Mouse (Mus musculus) midbrain, embryonic 12.5 days (tissue): ENCODE measurements at regions not wholly inside any gene's neighbourhood (a gene's known extent, or its start where the extent isn't known, plus 50 kb on each side); places are given as distances from the start of the nearest gene placed in this dataset.

Source experiments
- ATAC-seq: fragments of 200-750 bp; cut with Nextera tagmentation; 2 replicates; pipeline ENCODE4 v1.8.0; 2017; ENCODE audit warnings: low read depth, moderate TSS enrichment, moderate library complexity; ENCODE audit not compliant: low FRiP score
- H3K27ac ChIP-seq: fragments of 300-500 bp; sonication (generic); replicated peaks from 2 replicates; pipeline ENCODE4 v1.5.1; 2016; ENCODE audit warnings: mild to moderate bottlenecking
- H3K27me3 ChIP-seq: fragments of 300-500 bp; sonication (generic); 2 replicates; pipeline ENCODE4 v1.6.1; 2016; ENCODE audit warnings: mild to moderate bottlenecking
- H3K36me3 ChIP-seq: fragments of 300-500 bp; sonication (generic); 2 replicates; pipeline ENCODE4 v1.6.1; 2016
- H3K4me1 ChIP-seq: fragments of 300-500 bp; sonication (generic); 2 replicates; pipeline ENCODE4 v1.6.1; 2016
- H3K4me2 ChIP-seq: fragments of 300-500 bp; sonication (generic); replicated peaks from 2 replicates; pipeline ENCODE4 v1.6.1; 2016; ENCODE audit warnings: mild to moderate bottlenecking, moderate library complexity
- H3K4me3 ChIP-seq: fragments of 300-500 bp; sonication (generic); 2 replicates; pipeline ENCODE4 v1.5.1; 2016; ENCODE audit warnings: mild to moderate bottlenecking
- H3K9ac ChIP-seq: fragments of 300-500 bp; sonication (generic); replicated peaks from 2 replicates; pipeline ENCODE4 v1.6.1; 2016; ENCODE audit warnings: mild to moderate bottlenecking, moderate library complexity
- H3K9me3 ChIP-seq: fragments of 300-500 bp; sonication (generic); 2 replicates; pipeline ENCODE4 v1.6.1; 2016; ENCODE audit warnings: mild to moderate bottlenecking
- WGBS: fragments of 180-500 bp; shearing (Covaris S2); methylation state at CpG from one replicate; pipeline ENCODE4 v1.1.7; 2016; 5-methylcytosine and 5-hydroxymethylcytosine counted together

- Histone ChIP-seq H3K4me3 (no peak overlapping the region), H3K4me1 (no peaks in the 10 kb centered on the region), H3K36me3 (no peaks in the 10 kb centered on the region), H3K27me3 (no peaks in the 10 kb centered on the region), H3K9ac (no peak overlapping the region), H3K9me3 (no peaks in the 10 kb centered on the region), H3K27ac (no peak overlapping the region), H3K4me2 (no peak overlapping the region)
- no peak for ATAC-seq
- WGBS = 87% methylated on average over 7 of the region's 7 CpGs
These were observed 204.9 kb upstream of the Mocs1 start for GRCm38 (mm10) chr17:49223212-49223611.

DNA sequence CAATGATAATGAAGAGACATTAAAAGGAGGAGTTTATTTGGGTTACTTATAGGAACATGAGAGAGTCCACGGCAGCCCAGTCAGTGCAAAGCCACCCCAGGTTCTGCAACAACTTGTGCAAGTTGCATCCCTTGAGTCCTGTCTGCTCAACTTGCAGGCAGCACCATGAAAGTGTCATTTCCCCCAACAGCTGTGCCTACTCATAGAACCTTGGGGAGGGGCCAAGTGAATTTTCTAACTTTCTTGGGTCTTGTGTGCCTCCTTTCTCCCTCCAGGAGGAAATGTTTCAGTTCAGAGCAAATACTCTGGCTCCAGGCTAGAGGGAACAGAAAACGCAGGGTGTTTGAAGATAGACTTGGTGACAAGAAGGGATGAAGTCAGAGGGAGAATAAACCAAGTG lies 204.5 kb upstream of the Mocs1 start:
- Histone ChIP-seq H3K4me2 (no peak overlapping the region), H3K27ac (no peak overlapping the region), H3K9me3 (no peaks in the 10 kb centered on the region), H3K9ac (no peak overlapping the region), H3K36me3 (no peaks in the 10 kb centered on the region), H3K4me3 (no peak overlapping the region), H3K27me3 (no peaks in the 10 kb centered on the region), H3K4me1 (no peaks in the 10 kb centered on the region)
- no peak for ATAC-seq
- 90% methylated on average over 2 of the region's 2 CpGs for WGBS

DNA sequence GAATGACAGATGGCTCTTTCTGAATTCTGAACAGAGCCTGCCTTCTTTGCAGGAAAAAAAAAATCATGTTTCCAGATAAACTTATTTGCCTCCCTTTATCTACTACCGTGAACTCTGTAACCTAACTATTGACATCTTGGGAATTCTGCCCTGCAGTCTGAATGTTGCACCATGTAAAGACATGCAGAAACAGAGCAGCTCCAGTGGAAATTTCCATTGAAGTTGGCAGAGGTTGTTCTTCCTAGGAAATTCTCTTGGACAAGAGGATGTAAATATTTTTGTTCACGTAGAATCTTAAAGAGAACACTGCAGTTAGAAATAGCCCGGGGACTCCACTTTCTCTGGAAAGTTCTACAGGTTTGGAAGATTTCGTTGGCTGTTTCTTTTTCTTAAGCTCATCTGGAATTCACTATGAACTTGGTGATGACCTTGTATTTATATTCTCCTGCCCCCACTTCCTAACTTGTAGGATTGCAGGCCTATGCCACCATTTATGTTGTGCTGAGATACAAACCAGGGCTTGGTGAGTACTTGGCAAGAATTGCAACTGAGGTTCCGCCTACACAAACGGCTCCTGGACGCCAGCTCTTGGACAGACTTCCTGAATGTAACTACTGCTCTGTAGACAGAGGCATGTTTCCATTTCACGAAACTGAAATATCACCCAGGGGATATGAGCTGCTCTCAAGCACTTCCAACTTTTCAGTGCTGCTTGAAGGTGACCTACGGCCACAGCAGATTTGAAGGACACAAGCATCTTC lies 202.7 kb upstream of the Mocs1 start:
- Histone ChIP-seq H3K9ac (no peak overlapping the region), H3K27me3 (no peaks in the 10 kb centered on the region), H3K36me3 (no peaks in the 10 kb centered on the region), H3K4me1 (no peaks in the 10 kb centered on the region), H3K9me3 (no peaks in the 10 kb centered on the region), H3K27ac (no peak overlapping the region), H3K4me3 (no peak overlapping the region), H3K4me2 (no peak overlapping the region)
- ATAC-seq = no peak
- 88% methylated on average over 9 of the region's 9 CpGs for WGBS

- H3K27ac ChIP-seq = no peak overlapping the region
- H3K9ac ChIP-seq = no peak overlapping the region
- peaks cover 5% of the 10 kb centered on the region; the same call in 1 of the 2 replicates for H3K4me1 ChIP-seq
- H3K9me3 ChIP-seq = no peaks in the 10 kb centered on the region
- WGBS = 86% methylated on average over 6 of the region's 6 CpGs
- ATAC-seq = no peak
- H3K27me3 ChIP-seq = no peaks in the 10 kb centered on the region
- H3K4me2 ChIP-seq = no peak overlapping the region
- no peaks in the 10 kb centered on the region for H3K36me3 ChIP-seq
- H3K4me3 ChIP-seq = no peak overlapping the region
These were observed 202.2 kb upstream of the Mocs1 start for GRCm38 (mm10) chr17:49226016-49226400.

GRCm38 (mm10) chr17:49231287-49231686 lies 196.9 kb upstream of the Mocs1 start:
- Histone ChIP-seq H3K9me3 (no peaks in the 10 kb centered on the region), H3K27ac (no peak overlapping the region), H3K4me1 (peaks cover 13% of the 10 kb centered on the region; the same call in 1 of the 2 replicates), H3K36me3 (no peaks in the 10 kb centered on the region), H3K27me3 (no peaks in the 10 kb centered on the region), H3K9ac (no peak overlapping the region), H3K4me3 (no peak overlapping the region), H3K4me2 (no peak overlapping the region)
- 53% methylated on average over 3 of the region's 3 CpGs for WGBS
- ATAC-seq = peak; percentile 27; the same call in 1 of the 2 replicates

DNA sequence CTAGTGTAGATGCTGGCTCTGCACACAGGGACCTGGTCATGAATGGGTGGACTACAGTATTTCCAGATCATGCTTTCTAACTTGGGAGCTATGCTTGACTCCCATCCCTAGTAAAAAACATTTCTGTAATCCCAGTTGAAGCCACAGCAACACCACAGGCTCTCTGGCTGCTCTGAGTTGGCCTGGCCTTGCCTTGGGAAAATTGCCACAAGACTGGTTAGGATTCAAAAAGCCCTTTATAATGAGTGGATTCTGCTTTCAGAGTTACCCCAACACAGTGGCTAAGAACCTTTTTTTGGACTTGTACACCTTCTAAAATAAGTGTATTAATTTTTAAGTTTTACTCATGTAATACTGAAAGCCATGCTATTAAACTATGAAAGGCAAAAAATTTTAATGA lies 188.1 kb upstream of the Mocs1 start:
- H3K9ac ChIP-seq = no peak overlapping the region
- ATAC-seq = no peak
- H3K4me2 ChIP-seq = no peak overlapping the region
- H3K4me3 ChIP-seq = no peak overlapping the region
- H3K27me3 ChIP-seq = no peaks in the 10 kb centered on the region
- no peak overlapping the region for H3K27ac ChIP-seq
- H3K36me3 ChIP-seq = no peaks in the 10 kb centered on the region
- no peaks in the 10 kb centered on the region for H3K9me3 ChIP-seq
- no peaks in the 10 kb centered on the region for H3K4me1 ChIP-seq

GRCm38 (mm10) chr17:49243419-49243818 lies 184.7 kb upstream of the Mocs1 start:
- Histone ChIP-seq H3K36me3 (no peaks in the 10 kb centered on the region), H3K4me1 (no peaks in the 10 kb centered on the region), H3K4me2 (no peak overlapping the region), H3K9me3 (no peaks in the 10 kb centered on the region), H3K27ac (no peak overlapping the region), H3K27me3 (no peaks in the 10 kb centered on the region), H3K9ac (no peak overlapping the region), H3K4me3 (no peak overlapping the region)
- WGBS = 77% methylated on average over 2 of the region's 2 CpGs
- no peak for ATAC-seq

DNA sequence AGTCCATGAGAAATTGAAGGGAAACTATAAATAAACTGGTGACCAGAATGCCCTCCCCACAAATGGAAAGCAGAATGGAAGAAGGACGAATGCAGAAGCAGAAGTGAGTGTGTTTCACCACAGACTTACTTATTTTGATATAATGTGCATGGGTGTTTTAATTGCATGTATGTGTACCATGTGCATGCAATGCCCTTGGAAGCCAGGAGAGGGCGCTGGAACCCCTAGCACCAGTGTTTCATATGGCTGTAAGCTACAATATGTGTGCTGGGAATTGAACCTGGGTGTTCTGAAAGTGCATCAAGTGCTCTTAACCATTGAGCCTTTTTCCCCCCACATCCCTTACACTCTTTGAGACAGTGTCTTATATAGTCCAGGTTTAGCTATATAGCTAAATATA lies 183.1 kb upstream of the Mocs1 start:
- Histone ChIP-seq H3K36me3 (no peaks in the 10 kb centered on the region), H3K4me2 (no peak overlapping the region), H3K9me3 (no peaks in the 10 kb centered on the region), H3K27me3 (no peaks in the 10 kb centered on the region), H3K4me1 (0 out of 2 replicates have a peak, but pooled peaks cover 6% of the 10 kb centered on the region), H3K9ac (no peak overlapping the region), H3K27ac (no peak overlapping the region), H3K4me3 (no peak overlapping the region)
- 62% methylated on average over 2 of the region's 2 CpGs for WGBS
- no peak for ATAC-seq

GRCm38 (mm10) chr17:49247215-49247614 lies 180.9 kb upstream of the Mocs1 start:
- WGBS = 65% methylated on average over 17 of the region's 17 CpGs
- peaks cover 27% of the 10 kb centered on the region for H3K4me1 ChIP-seq
- no peak overlapping the region for H3K27ac ChIP-seq
- no peaks in the 10 kb centered on the region for H3K27me3 ChIP-seq
- no peak overlapping the region for H3K4me2 ChIP-seq
- H3K36me3 ChIP-seq = no peaks in the 10 kb centered on the region
- no peak for ATAC-seq
- no peak overlapping the region for H3K9ac ChIP-seq
- no peak overlapping the region for H3K4me3 ChIP-seq
- no peaks in the 10 kb centered on the region for H3K9me3 ChIP-seq

DNA sequence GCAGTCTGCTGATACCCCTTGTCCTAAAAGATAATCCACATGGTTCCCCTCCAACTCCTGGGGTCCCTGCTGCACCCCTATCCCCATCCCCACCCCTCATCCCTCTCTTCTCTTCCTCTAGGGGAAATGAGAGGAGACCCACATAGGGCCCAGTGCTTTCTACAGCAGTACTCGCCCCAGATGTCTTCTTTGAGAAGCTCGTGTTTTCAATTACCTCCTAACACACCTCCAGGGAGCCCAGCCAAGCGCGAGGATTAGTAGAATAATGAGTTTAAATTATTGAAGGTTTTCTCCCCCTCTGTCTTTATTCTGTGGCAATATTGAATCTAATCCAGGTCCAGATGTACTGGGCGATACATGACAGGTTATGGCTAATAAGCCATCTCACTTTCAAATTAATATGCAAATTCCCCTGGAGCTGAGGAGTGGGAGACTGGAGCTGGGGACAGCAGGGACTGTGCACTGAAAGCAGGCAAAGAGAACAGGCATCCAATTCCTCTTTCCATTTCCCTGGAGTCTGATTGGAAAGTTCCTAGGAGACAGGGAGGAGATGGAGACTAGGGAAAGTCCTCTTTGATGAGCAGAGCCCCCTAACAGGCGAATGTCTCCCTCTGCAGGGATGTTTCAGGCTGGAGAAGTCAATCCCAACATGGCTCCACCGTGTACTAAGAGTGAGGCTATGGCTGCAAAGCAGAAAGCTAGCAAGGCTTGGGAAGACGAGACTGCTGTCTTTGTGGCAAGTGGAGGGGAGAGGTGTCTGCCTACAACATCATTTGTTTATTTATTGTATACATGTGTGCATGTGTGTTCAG lies 177.2 kb upstream of the Mocs1 start:
- ATAC-seq = peak; percentile 68
- Histone ChIP-seq H3K4me2 (no peak overlapping the region), H3K9me3 (no peaks in the 10 kb centered on the region), H3K4me1 (peaks cover 33% of the 10 kb centered on the region), H3K4me3 (no peak overlapping the region), H3K9ac (no peak overlapping the region), H3K27me3 (peaks cover 7% of the 10 kb centered on the region; the same call in 1 of the 2 replicates), H3K27ac (peak overlapping the region; percentile 56; the same call in 1 of the 2 replicates), H3K36me3 (no peaks in the 10 kb centered on the region)
- 26% methylated on average over 8 of the region's 8 CpGs for WGBS

GRCm38 (mm10) chr17:49252271-49252670 lies 175.9 kb upstream of the Mocs1 start:
- H3K36me3 ChIP-seq = no peaks in the 10 kb centered on the region
- H3K4me1 ChIP-seq = peaks cover 33% of the 10 kb centered on the region
- 38% methylated on average over 3 of the region's 3 CpGs for WGBS
- peaks cover 7% of the 10 kb centered on the region; the same call in 1 of the 2 replicates for H3K27me3 ChIP-seq
- H3K27ac ChIP-seq = no peak overlapping the region
- H3K4me2 ChIP-seq = no peak overlapping the region
- no peak overlapping the region for H3K4me3 ChIP-seq
- no peaks in the 10 kb centered on the region for H3K9me3 ChIP-seq
- no peak overlapping the region for H3K9ac ChIP-seq
- peak; percentile 55 for ATAC-seq

DNA sequence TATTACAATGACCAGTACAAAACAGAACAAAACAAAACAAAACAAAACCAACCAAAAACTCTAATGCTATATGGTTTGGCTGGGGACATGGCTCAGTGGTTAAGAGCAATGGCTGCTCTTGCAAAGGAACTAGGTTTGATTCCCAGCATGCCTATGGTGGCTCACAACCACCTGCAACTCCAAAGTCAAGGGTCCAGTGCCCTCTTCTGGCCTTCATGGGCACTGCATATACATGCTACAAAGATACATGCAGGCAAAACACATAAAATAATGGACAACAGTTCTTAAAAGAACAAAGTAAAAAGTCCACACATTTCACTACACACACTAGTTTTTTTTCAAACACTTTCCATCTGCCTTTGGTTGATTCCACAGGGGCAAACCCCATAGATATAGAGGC lies 169.7 kb upstream of the Mocs1 start:
- no peaks in the 10 kb centered on the region for H3K4me1 ChIP-seq
- H3K4me2 ChIP-seq = no peak overlapping the region
- no peak overlapping the region for H3K9ac ChIP-seq
- no peak overlapping the region for H3K4me3 ChIP-seq
- 0 out of 2 replicates have a peak, but pooled peaks cover 3% of the 10 kb centered on the region for H3K27me3 ChIP-seq
- no peak for ATAC-seq
- H3K27ac ChIP-seq = no peak overlapping the region
- no peaks in the 10 kb centered on the region for H3K36me3 ChIP-seq
- H3K9me3 ChIP-seq = no peaks in the 10 kb centered on the region
